Mouse (Mus musculus) gastrocnemius, postnatal 10 days (tissue): ENCODE measurements around the gene Grasp. TPM values are rescaled to one million over a fixed set of nuclear protein-coding genes. Genes with fewer than 3 reads are reported as not detected.

Source experiments
- DNase-seq: peaks from one replicate; pipeline ENCODE4 v3.0.0; 2021; ENCODE audit warnings: mixed read lengths
- total RNA-seq, 2 experiments: library from RNA; stranded (reverse); gene quantifications; 2 replicates each; pipeline ENCODE4 v1.2.3; 2021

Grasp gene
- total RNA-seq, 2 experiments from 2014 or later = 9.0 to 11.5 TPM

GRCm38 (mm10) chr15:101248029-101248710, 24.2 kb downstream of the Grasp start:
- no peak for DNase-seq

DNA sequence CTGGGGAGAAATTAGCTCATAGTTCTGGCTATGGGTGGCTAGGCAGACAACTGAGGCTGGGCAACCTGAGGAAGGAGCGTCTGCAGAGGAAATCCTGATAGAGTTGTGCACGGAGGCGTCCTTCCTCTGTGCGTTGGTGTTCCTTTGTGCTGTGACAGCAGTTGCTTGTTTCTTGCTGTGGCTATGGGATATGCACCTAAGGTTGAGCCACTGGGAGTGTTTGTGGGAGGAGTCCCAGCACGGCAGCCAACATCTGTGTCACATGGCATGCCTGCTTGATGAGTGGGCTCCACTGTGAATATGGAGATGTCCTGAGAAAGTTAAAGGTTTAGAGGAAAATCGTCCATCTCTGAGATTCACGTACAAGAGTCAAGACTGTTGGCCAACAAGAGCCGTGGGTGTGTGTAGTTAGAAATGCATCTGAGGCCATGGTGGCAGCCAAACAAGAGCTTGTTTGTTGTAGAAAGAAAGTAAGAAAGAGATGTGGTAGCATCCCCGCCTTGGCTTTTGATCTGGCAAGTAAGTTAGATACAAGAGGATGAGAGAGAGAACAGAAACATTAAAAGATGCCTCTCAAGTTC, 26.3 kb downstream of the Grasp start:
- DNase-seq = no peak

GRCm38 (mm10) chr15:101251930-101252329, 27.9 kb downstream of the Grasp start:
- no peak for DNase-seq

DNA sequence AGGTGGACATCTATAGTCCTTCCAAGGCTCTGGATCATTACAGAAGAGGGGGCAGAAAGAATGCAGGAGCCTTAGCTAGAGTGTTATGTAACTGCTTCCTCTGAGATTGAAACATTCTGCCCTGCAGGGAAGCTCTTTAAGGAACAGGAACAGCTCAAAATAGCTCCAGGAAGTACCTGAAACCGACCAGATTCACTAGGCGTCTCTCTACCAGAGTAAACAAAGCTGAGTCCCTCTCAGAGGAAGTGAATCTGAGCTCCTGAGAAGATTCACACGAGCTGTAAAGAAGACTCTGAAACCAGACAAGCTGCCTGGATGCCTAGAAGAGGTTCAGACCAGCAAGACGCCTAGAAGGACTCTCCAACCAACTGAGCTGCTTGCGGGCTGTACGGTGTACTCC, 28.6 kb downstream of the Grasp start:
- no peak for DNase-seq

DNA sequence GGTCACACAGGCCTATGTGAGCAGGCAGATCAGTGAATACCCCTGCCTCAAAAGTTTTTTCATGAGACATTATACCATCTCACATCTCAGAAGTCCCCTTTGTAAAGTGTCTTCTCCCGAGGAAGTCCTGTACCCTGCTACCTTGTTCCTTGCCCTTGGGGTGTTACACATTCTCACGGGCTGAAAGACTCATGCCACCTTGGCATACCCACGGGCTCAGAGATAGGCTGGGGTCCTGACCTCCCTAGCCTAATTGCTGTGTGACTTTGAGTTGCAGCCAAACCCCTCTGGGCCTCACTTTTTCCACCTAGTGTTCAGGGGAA, 29.5 kb downstream of the Grasp start:
- DNase-seq = no peak

- peak; percentile 77 for DNase-seq
These were observed 30.2 kb downstream of the Grasp start, which contains the start of gene Nr4a1 for GRCm38 (mm10) chr15:101253886-101254795. TSS of gene Nr4a1 (plus strand) at chr15:101254269.

DNA sequence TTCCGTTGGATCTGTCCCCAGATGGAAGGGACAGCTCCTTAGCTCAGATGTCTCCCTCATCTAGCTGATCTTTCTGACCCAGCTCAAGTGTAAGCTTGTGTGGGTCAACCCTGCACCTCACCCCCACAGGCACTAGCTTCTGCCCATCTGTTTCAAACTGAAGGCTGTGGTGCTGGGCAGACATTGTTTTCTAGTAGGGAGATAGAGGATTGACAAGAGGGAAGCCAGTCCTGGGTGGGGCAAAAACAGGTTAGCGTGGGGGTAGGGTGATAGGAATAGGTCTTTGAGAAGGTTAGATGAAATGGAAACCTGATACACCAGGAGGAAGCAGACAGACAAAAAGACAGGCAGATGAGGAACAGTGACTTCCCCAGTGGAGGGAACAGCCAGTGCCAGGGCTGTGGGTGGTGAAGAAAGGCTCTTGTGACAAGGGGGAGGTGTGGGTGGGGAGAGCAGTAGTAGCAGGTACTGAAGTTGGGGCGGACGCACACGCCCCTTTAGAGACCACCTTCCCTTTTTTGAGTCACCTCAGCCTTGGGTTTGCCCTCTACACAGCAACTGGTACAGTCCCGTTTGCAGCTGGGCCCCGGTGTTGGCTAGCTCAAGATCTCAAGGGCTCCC, 32.0 kb downstream of the Grasp start:
- DNase-seq = no peak

DNA sequence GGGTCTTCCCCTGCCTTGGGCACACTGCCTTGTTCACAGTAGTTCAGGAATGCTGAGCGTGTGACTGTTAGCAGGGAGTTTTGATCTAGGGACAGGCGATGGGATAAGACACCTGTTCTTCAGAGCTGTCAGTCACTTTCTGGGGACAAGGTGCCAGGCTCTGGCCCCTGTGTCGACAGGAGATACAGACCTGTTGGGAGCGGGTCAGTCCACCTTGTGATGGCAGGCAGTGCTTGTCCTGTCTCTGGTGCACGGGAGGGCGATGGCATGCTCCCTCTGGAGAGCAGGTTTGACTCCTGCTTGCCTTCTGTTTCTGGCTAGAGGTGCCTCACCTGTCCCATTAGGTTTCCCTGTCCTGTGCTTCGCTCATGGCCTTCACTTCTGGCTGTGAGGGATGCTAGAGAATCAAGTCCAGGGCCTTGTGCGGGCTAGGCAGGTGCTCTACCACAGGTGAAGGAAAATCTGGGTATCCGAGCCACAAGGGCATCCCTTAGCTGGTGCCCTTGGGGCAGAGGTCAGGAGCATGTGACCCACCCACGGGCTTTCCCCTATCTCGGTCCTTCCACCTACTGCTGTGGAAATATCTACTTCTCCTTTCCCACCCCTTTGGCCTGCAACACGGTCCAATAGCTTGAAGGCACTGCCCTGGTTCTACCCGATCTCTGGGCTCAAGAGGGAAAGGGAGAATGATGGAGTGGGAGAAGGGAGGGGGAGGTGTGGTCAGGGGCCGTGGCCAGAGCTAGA, 32.6 kb downstream of the Grasp start:
- DNase-seq = no peak

DNA sequence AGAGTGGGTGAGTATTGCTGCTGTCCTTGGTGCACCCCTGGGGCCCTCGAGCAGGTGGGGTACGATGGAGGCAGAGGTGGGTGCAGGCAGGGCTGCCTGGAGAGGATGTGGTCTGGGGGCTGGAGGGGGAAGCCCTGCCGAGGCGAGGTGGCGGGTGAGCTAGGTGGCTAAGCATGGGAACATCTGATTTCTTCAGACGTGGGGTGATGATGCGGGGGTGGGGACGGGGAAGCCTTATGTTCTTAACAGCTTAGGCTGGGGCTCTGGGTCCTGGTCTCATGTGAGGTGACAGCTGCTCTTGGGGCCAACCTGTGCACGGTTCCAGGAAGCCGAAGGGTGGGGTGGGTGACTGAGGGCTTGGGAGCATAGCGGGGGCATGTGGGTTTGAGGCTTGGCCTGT, 34.4 kb downstream of the Grasp start:
- DNase-seq = no peak

DNA sequence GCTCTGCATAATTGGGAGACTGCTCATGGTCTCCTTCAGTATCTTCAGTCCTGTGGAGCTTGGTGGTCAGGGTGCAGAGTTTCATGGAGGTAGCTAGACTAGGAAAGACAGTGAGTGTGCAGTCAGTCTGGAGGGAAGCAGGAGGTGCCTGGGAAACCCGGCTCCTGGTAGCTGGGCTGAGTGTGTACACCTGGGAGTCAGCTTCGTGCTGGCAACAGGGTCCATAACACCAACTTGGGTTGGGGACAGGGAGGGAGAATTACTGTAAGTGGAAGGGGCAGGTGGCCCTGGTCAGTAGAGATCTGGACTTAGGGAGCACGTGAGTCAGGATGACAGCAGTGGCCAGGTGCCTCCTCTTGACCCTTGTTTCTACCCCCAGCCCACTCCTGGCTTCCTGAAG, 35.9 kb downstream of the Grasp start:
- no peak for DNase-seq

GRCm38 (mm10) chr15:101260387-101260786, 36.4 kb downstream of the Grasp start:
- DNase-seq = peak; percentile 80

DNA sequence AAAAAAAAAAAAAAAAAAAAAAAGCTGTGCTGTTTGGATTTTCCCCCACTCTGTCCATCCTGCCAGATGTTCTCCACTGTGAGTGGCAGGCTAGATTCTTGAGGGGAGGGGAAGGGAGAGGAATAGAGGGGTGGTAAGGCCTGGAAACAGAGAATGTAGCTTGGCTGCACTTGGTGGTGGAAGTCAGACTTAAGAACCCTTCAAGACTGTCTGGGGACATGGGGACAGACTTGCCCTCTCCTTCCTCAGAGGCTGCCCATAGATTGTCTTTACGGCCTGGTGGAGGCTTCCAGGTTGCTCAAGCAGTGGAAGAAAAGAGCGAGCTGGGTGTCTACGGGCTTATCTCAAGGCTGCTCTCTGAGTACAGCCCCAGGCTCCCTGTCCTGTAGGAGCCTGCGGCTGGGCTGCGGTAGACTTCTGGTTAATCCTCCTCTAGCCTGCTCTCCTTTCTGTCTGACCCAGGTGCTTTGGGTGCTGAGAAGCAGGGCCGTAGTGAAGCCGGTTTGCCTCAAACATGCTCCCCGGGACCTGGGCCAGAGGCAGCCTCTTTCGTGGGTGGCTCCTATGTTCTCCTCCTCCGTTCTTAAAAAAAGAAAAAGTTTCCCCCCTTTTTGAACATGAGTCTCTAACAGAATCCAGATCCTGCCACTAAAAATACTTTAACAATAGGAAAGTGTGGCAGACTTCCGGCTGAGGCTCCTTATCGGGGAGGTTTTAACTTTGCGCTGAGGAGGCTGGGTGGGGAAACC, 37.1 kb downstream of the Grasp start:
- no peak for DNase-seq

DNA sequence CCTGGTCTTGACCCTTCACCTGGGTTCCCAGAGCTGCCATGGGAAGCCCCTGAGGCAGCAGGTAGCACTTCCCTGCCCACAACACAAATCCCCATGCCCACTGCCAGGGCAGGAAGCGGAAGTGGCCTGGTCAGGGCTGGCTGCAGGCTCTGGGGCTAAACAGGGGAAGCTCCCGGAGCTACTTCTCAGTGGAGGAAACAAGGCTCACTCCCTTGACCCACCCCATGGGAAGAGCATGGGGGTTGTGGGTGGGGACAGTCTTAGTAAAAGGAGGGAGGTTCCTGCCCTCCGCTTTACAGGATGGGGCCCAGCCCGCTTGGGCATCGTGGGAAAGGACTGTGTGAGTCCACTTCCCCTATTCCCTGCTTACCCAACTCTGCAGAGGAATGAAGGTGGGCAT, 38.5 kb downstream of the Grasp start:
- DNase-seq = no peak

GRCm38 (mm10) chr15:101266132-101266963, 42.4 kb downstream of the Grasp start:
- peak; percentile 96 for DNase-seq

DNA sequence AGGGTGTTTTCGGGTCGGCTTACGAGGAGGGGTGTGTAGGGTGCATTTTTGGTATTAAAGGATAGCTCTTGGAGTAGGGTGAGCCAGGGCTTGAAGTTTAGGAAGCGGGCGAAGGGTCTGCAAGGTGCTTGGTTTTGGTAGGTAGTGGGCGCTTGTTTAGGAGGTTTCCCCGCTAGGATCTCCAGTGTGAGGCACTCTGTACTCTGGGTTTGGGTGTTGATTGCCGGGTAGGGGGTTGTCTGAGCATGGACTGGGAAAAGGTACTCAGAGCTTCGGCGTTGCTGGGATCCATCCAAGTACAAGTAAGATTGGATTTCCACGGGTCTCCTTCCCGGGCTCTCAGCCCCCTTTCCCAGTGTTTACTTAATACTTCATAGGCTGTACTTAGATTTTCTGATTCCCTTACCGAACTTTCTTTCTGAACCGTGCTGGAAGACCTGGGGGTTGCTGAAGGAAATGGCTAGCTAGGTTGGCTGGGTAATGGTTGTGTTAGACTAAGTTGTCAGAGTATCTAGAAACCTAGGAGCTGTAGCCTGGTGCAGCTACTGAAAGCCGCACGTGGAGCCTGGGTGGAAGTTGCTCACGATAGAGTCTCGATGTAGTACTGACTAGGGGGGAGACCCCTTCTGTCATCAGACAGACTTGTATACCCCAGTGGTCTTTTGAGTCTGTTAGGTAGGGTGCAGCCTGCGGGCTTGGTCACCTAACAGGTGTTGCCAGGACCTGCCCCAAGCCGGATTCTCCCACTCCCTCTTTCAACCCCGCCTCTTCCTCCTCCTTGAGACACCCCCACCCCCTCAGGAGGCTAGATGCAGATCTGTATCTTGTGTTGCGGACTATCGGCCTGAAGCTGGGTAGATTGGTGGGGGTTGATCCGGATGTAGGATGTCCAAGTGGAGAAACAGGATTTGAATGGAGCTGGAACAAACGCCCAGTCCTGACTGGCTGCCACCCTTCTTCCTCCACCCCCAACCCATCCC, 43.4 kb downstream of the Grasp start:
- no peak for DNase-seq

DNA sequence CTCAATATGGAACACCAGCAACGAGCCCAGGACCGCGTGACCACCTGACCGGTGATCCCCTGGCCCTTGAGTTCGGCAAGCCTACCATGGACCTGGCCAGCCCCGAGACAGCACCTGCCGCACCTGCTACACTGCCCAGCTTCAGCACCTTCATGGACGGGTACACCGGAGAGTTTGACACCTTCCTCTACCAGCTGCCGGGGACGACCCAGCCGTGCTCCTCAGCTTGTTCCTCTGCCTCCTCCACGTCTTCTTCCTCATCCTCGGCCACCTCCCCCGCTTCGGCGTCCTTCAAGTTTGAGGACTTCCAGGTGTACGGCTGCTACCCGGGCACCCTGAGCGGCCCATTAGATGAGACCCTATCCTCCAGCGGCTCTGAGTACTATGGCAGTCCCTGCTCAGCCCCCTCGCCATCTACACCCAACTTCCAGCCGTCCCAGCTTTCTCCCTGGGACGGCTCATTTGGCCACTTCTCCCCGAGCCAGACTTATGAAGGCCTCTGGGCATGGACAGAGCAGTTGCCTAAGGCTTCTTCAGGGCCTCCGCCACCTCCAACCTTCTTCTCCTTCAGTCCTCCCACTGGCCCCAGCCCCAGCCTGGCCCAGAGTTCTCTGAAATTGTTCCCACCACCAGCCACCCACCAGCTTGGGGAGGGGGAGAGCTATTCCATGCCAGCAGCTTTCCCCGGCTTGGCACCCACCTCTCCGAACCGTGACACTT, 46.3 kb downstream of the Grasp start:
- DNase-seq = no peak

DNA sequence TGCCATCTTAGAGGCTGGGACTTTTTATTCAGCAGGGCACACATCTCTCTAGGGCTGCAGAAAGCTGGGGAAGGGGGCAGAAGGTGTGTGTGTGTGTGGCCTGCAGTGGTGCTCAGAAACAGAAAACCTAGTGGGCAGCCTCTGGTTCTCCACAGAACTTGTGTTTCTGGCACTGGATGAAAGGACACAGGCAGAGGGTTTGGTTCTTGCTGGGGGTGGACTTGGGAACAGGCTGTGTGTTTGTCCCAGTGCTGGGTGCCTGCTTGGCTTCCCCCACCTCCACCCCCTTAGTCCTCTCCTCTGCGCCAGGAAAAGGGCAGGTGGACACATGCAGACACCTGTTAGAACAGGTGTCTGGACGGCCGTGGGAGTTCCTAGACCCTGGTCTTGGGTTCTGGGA, 47.1 kb downstream of the Grasp start:
- DNase-seq = no peak

DNA sequence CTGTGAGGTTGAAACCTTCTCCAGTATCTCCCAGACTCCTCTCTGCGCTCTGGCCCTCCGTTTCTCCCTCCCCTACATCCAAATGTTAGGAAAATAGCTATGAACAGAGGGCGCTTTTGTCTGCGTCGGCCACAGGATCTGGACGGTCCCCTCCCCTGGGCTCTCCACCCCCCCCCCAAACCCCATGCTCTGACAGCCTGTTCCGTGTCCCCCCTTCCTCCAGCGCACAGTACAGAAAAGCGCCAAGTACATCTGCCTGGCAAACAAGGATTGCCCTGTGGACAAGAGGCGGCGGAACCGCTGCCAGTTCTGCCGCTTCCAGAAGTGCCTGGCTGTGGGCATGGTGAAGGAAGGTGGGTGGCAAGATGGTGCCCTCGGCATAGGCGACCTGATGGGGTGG, 47.5 kb downstream of the Grasp start:
- no peak for DNase-seq

DNA sequence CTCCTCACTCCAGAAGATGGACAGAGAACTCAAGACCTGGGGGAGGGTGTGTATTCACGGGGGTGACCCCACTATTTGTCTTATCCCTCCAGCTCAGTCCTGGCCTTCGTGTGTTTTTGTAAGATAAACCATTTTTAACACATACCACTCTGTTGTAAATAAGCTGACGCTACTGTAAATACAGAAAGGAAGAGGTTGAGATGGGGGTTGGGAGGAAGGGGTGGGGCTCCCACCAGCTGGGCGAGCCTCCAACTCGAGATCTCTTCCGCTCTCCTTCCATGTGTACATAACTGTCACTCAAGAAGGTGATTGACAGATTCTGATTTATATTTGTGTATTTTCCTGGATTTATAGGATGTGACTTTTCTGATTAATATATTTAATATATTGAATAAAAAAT, 50.4 kb downstream of the Grasp start:
- no peak for DNase-seq
